Comparison of ENCODE assay signal across 29 mouse cellular contexts in genomic region chr3:98850262-98850661, GRCm38 (mm10). TPM values are rescaled to one million over a fixed set of nuclear protein-coding genes. Genes with fewer than 3 reads are reported as not detected.
"Had no signal": no experiment of that assay in that cellular context is flagged by ENCODE, and none has a peak within 500 bp of the region (broad histone marks: within the 10 kb centered on the region; RNA-seq: fewer than 3 reads in every experiment).

No protein-coding gene starts in this region.

- ATAC-seq: intestine, embryonic 15.5 days; lung, postnatal 0 days; midbrain, embryonic 15.5 days had no signal

- H3K4me2 ChIP-seq: intestine, embryonic 15.5 days; kidney, embryonic 15.5 days; limb, embryonic 12.5 days; limb, embryonic 15.5 days; liver, embryonic 15.5 days; lung, embryonic 14.5 days; midbrain, embryonic 12.5 days; midbrain, embryonic 15.5 days; neural tube, embryonic 12.5 days; neural tube, embryonic 15.5 days had no signal

- H3K27ac ChIP-seq: intestine, embryonic 15.5 days; kidney, embryonic 15.5 days; left cerebral cortex, adult 2 months; limb, embryonic 12.5 days; limb, embryonic 15.5 days; liver, embryonic 15.5 days; macrophage; midbrain, embryonic 12.5 days; midbrain, embryonic 15.5 days; neural tube, embryonic 12.5 days; neural tube, embryonic 15.5 days; stomach, postnatal 0 days had no signal

- H3K4me3 ChIP-seq: intestine, embryonic 15.5 days; kidney, embryonic 15.5 days; left cerebral cortex, adult 2 months; limb, embryonic 12.5 days; limb, embryonic 15.5 days; liver, embryonic 15.5 days; midbrain, embryonic 12.5 days; midbrain, embryonic 15.5 days; neural tube, embryonic 12.5 days; neural tube, embryonic 15.5 days had no signal

- H3K36me3 ChIP-seq: intestine, embryonic 15.5 days; kidney, embryonic 15.5 days; limb, embryonic 12.5 days; limb, embryonic 15.5 days; liver, embryonic 15.5 days; midbrain, embryonic 12.5 days; midbrain, embryonic 15.5 days; neural tube, embryonic 12.5 days; neural tube, embryonic 15.5 days had no signal

- H3K9ac ChIP-seq: intestine, embryonic 15.5 days; kidney, embryonic 15.5 days; limb, embryonic 12.5 days; limb, embryonic 15.5 days; liver, embryonic 15.5 days; lung, embryonic 14.5 days; midbrain, embryonic 12.5 days; midbrain, embryonic 15.5 days; neural tube, embryonic 12.5 days; neural tube, embryonic 15.5 days had no signal

- DNase-seq: kidney, adult 11 months; kidney, postnatal 14 days; layer of hippocampus, postnatal 36 days; left cerebral cortex, postnatal 4 days; lung, embryonic 14.5 days; right cerebral cortex, adult 18-20 months; right cerebral cortex, postnatal 14 days; right cerebral cortex, postnatal 4 days; thymus, adult 2 months; thymus, postnatal 14 days; thymus, postnatal 4 days had no signal

- H3K9me3 ChIP-seq: intestine, embryonic 15.5 days; kidney, embryonic 15.5 days; limb, embryonic 12.5 days; limb, embryonic 15.5 days; liver, embryonic 15.5 days; midbrain, embryonic 12.5 days; midbrain, embryonic 15.5 days; neural tube, embryonic 12.5 days; neural tube, embryonic 15.5 days had no signal

- H3K27me3 ChIP-seq: intestine, embryonic 15.5 days; kidney, embryonic 15.5 days; limb, embryonic 12.5 days; limb, embryonic 15.5 days; liver, embryonic 15.5 days; midbrain, embryonic 12.5 days; midbrain, embryonic 15.5 days; neural tube, embryonic 12.5 days; neural tube, embryonic 15.5 days had no signal

- H3K4me1 ChIP-seq: limb, embryonic 12.5 days; limb, embryonic 15.5 days; midbrain, embryonic 12.5 days; midbrain, embryonic 15.5 days; neural tube, embryonic 12.5 days; neural tube, embryonic 15.5 days had no signal

RNA-seq across cellular contexts. Expression of gene Hsd3b1, which starts 9.3 kb away (rescaled TPM):
- total RNA-seq: layer of hippocampus, postnatal 10 days; layer of hippocampus, postnatal 36 days; left cerebral cortex, adult 2 months; left cerebral cortex, postnatal 10 days; left cerebral cortex, postnatal 4 days; megakaryocyte, adult 5-6 weeks had no signal
- polyA plus RNA-seq: limb, embryonic 15.5 days; lung, embryonic 14.5 days; lung, postnatal 0 days; macrophage; midbrain, embryonic 15.5 days; stomach, embryonic 14.5 days had no signal

RNA-seq across cellular contexts. Expression of gene Hsd3b6, which starts 36.0 kb away (rescaled TPM):
- total RNA-seq: layer of hippocampus, adult 8-10 months; layer of hippocampus, postnatal 10 days; layer of hippocampus, postnatal 36 days; left cerebral cortex, adult 2 months; left cerebral cortex, postnatal 10 days; left cerebral cortex, postnatal 4 days; megakaryocyte, adult 5-6 weeks had no signal
- polyA plus RNA-seq: lung, postnatal 0 days; macrophage; stomach, postnatal 0 days had no signal

RNA-seq across cellular contexts. Expression of gene Hao2, which starts 42.8 kb away (rescaled TPM):
- total RNA-seq: layer of hippocampus, adult 8-10 months; layer of hippocampus, postnatal 10 days; layer of hippocampus, postnatal 36 days; left cerebral cortex, adult 2 months; left cerebral cortex, postnatal 10 days; left cerebral cortex, postnatal 4 days; megakaryocyte, adult 5-6 weeks had no signal
- polyA plus RNA-seq: limb, embryonic 12.5 days; limb, embryonic 15.5 days; lung, embryonic 14.5 days; lung, postnatal 0 days; macrophage; midbrain, embryonic 12.5 days; midbrain, embryonic 15.5 days; stomach, embryonic 14.5 days; stomach, postnatal 0 days had no signal
